Mouse (Mus musculus): ENCODE measurements around the gene Kiss1r. TPM values are rescaled to one million over a fixed set of nuclear protein-coding genes. Genes with fewer than 3 reads are reported as not detected.
"Not testable (repeated sequence)": the region's sequence is repeated elsewhere in the genome, so short reads cannot be mapped to it uniquely, and the experiment has no call there.

The Kiss1r gene
- polyA plus RNA-seq, 1 experiment from 2014 or later: 0.26 TPM

GRCm38 (mm10) chr10:79950661-79951060, 33.9 kb downstream of the Kiss1r start:
- no peaks in the 10 kb centered on the region for H3K27me3 ChIP-seq (ENCODE audit: control insufficient read depth, insufficient read depth, low read length)
- no peak overlapping the region for H3K4me2 ChIP-seq (replicated peaks; ENCODE audit: low read depth, low read length)
- 0 out of 2 replicates have a peak, but pooled peaks cover 6% of the 10 kb centered on the region for H3K36me3 ChIP-seq (ENCODE audit: control insufficient read depth, insufficient read depth, low read length)
- 84% methylated on average over 18 of the region's 18 CpGs for WGBS
- H3K27ac ChIP-seq (ENCODE audit: low read depth, low read length): no peak overlapping the region
- no peaks in the 10 kb centered on the region for H3K9me3 ChIP-seq (ENCODE audit: control insufficient read depth, low read length)
- no peak for DNase-seq (ENCODE audit: low spot score)
- H3K4me1 ChIP-seq (replicated peaks; ENCODE audit: control insufficient read depth, insufficient read depth, low read length): peaks cover 12% of the 10 kb centered on the region
- ATAC-seq (ENCODE audit: low FRiP score): no peak
- no peak overlapping the region for H3K4me3 ChIP-seq (ENCODE audit: low read depth, low read length)
- no peak overlapping the region for H3K9ac ChIP-seq (ENCODE audit: low read depth, low read length)

- DNase-seq (ENCODE audit: low spot score): no peak
- Histone ChIP-seq H3K4me3 (ENCODE audit: low read depth, low read length) (no peak overlapping the region), H3K9ac (ENCODE audit: low read depth, low read length) (no peak overlapping the region), H3K36me3 (ENCODE audit: control insufficient read depth, insufficient read depth, low read length) (0 out of 2 replicates have a peak, but pooled peaks cover 6% of the 10 kb centered on the region), H3K27me3 (ENCODE audit: control insufficient read depth, insufficient read depth, low read length) (no peaks in the 10 kb centered on the region), H3K4me1 (replicated peaks; ENCODE audit: control insufficient read depth, insufficient read depth, low read length) (no peaks in the 10 kb centered on the region), H3K4me2 (replicated peaks; ENCODE audit: low read depth, low read length) (no peak overlapping the region), H3K9me3 (ENCODE audit: control insufficient read depth, low read length) (no peaks in the 10 kb centered on the region), H3K27ac (ENCODE audit: low read depth, low read length) (no peak overlapping the region)
- WGBS: 86% methylated on average over 6 of the region's 6 CpGs
- no peak for ATAC-seq (ENCODE audit: low FRiP score)
These were observed 37.2 kb downstream of the Kiss1r start for GRCm38 (mm10) chr10:79953946-79954345.

GRCm38 (mm10) chr10:79955691-79956090, 38.9 kb downstream of the Kiss1r start:
- H3K9ac ChIP-seq (ENCODE audit: low read depth, low read length): no peak overlapping the region
- H3K4me3 ChIP-seq (ENCODE audit: low read depth, low read length): no peak overlapping the region
- H3K9me3 ChIP-seq (ENCODE audit: control insufficient read depth, low read length): no peaks in the 10 kb centered on the region
- peaks cover 2% of the 10 kb centered on the region; the same call in 1 of the 2 replicates for H3K4me1 ChIP-seq (replicated peaks; ENCODE audit: control insufficient read depth, insufficient read depth, low read length)
- no peaks in the 10 kb centered on the region for H3K27me3 ChIP-seq (ENCODE audit: control insufficient read depth, insufficient read depth, low read length)
- 77% methylated on average over 9 of the region's 9 CpGs for WGBS
- DNase-seq (ENCODE audit: low spot score): no peak
- ATAC-seq (ENCODE audit: low FRiP score): no peak
- H3K36me3 ChIP-seq (ENCODE audit: control insufficient read depth, insufficient read depth, low read length): 0 out of 2 replicates have a peak, but pooled peaks cover 6% of the 10 kb centered on the region
- no peak overlapping the region for H3K27ac ChIP-seq (ENCODE audit: low read depth, low read length)
- no peak overlapping the region for H3K4me2 ChIP-seq (replicated peaks; ENCODE audit: low read depth, low read length)

GRCm38 (mm10) chr10:79956643-79957154, 39.9 kb downstream of the Kiss1r start:
- Histone ChIP-seq H3K4me3 (ENCODE audit: low read depth, low read length) (no peak overlapping the region), H3K27me3 (ENCODE audit: control insufficient read depth, insufficient read depth, low read length) (no peaks in the 10 kb centered on the region), H3K27ac (ENCODE audit: low read depth, low read length) (no peak overlapping the region), H3K9me3 (ENCODE audit: control insufficient read depth, low read length) (no peaks in the 10 kb centered on the region), H3K36me3 (ENCODE audit: control insufficient read depth, insufficient read depth, low read length) (0 out of 2 replicates have a peak, but pooled peaks cover 4% of the 10 kb centered on the region), H3K9ac (ENCODE audit: low read depth, low read length) (no peak overlapping the region), H3K4me1 (replicated peaks; ENCODE audit: control insufficient read depth, insufficient read depth, low read length) (peaks cover 6% of the 10 kb centered on the region; the same call in 1 of the 2 replicates), H3K4me2 (replicated peaks; ENCODE audit: low read depth, low read length) (no peak overlapping the region)
- DNase-seq (ENCODE audit: low spot score): no peak
- WGBS: 19% methylated on average over 4 of the region's 4 CpGs
- no peak for ATAC-seq (ENCODE audit: low FRiP score)

GRCm38 (mm10) chr10:79958140-79958816, 41.5 kb downstream of the Kiss1r start:
- no peak overlapping the region for H3K4me2 ChIP-seq (replicated peaks; ENCODE audit: low read depth, low read length)
- peaks cover 6% of the 10 kb centered on the region; the same call in 1 of the 2 replicates for H3K4me1 ChIP-seq (replicated peaks; ENCODE audit: control insufficient read depth, insufficient read depth, low read length)
- H3K36me3 ChIP-seq (ENCODE audit: control insufficient read depth, insufficient read depth, low read length): peaks cover 6% of the 10 kb centered on the region; the same call in 1 of the 2 replicates
- peak; percentile 80 for DNase-seq (ENCODE audit: low spot score)
- no peak for ATAC-seq (ENCODE audit: low FRiP score)
- H3K9me3 ChIP-seq (ENCODE audit: control insufficient read depth, low read length): no peaks in the 10 kb centered on the region
- H3K4me3 ChIP-seq (ENCODE audit: low read depth, low read length): no peak overlapping the region
- WGBS: 12% methylated on average over 21 of the region's 21 CpGs
- H3K9ac ChIP-seq (ENCODE audit: low read depth, low read length): no peak overlapping the region
- no peak overlapping the region for H3K27ac ChIP-seq (ENCODE audit: low read depth, low read length)
- no peaks in the 10 kb centered on the region for H3K27me3 ChIP-seq (ENCODE audit: control insufficient read depth, insufficient read depth, low read length)

GRCm38 (mm10) chr10:79959412-79959811, 42.6 kb downstream of the Kiss1r start:
- H3K9me3 ChIP-seq (ENCODE audit: control insufficient read depth, low read length); H3K4me3 ChIP-seq (ENCODE audit: low read depth, low read length); H3K9ac ChIP-seq (ENCODE audit: low read depth, low read length); H3K27me3 ChIP-seq (ENCODE audit: control insufficient read depth, insufficient read depth, low read length); H3K27ac ChIP-seq (ENCODE audit: low read depth, low read length); DNase-seq (ENCODE audit: low spot score); H3K4me1 ChIP-seq (replicated peaks; ENCODE audit: control insufficient read depth, insufficient read depth, low read length); H3K4me2 ChIP-seq (replicated peaks; ENCODE audit: low read depth, low read length); H3K36me3 ChIP-seq (ENCODE audit: control insufficient read depth, insufficient read depth, low read length): not testable (repeated sequence)
- peak; percentile 52; the same call in 1 of the 2 replicates for ATAC-seq (ENCODE audit: low FRiP score)
- 38% methylated on average over 9 of the region's 10 CpGs for WGBS

GRCm38 (mm10) chr10:79959847-79960601, 43.3 kb downstream of the Kiss1r start, which contains the start of gene Wdr18:
TSS of gene Wdr18 (plus strand) at chr10:79960152.
- H3K4me3 ChIP-seq (ENCODE audit: low read depth, low read length): peak within 1 kb of the TSS; percentile 98
- peak; percentile 96 for ATAC-seq (ENCODE audit: low FRiP score)
- peak; percentile 100 for DNase-seq (ENCODE audit: low spot score)
- H3K36me3 ChIP-seq (ENCODE audit: control insufficient read depth, insufficient read depth, low read length): peaks cover 9% of the 10 kb centered on the region; the same call in 1 of the 2 replicates
- H3K9ac ChIP-seq (ENCODE audit: low read depth, low read length): peak within 1 kb of the TSS; percentile 79
- H3K9me3 ChIP-seq (ENCODE audit: control insufficient read depth, low read length): no peaks in the 10 kb centered on the region
- H3K4me1 ChIP-seq (replicated peaks; ENCODE audit: control insufficient read depth, insufficient read depth, low read length): peaks cover 6% of the 10 kb centered on the region; the same call in 1 of the 2 replicates
- H3K27me3 ChIP-seq (ENCODE audit: control insufficient read depth, insufficient read depth, low read length): no peaks in the 10 kb centered on the region
- peak within 1 kb of the TSS; percentile 62; the same call in 1 of the 2 replicates for H3K27ac ChIP-seq (ENCODE audit: low read depth, low read length)
- WGBS: 1% methylated on average over 61 of the region's 61 CpGs
- peak within 1 kb of the TSS; percentile 81 for H3K4me2 ChIP-seq (replicated peaks; ENCODE audit: low read depth, low read length)

GRCm38 (mm10) chr10:79960671-79961294, 44.0 kb downstream of the Kiss1r start:
- DNase-seq (ENCODE audit: low spot score) (no peak), ATAC-seq (ENCODE audit: low FRiP score) (no peak)
- Histone ChIP-seq H3K9me3 (ENCODE audit: control insufficient read depth, low read length) (no peaks in the 10 kb centered on the region), H3K27me3 (ENCODE audit: control insufficient read depth, insufficient read depth, low read length) (no peaks in the 10 kb centered on the region), H3K4me1 (replicated peaks; ENCODE audit: control insufficient read depth, insufficient read depth, low read length) (peaks cover 6% of the 10 kb centered on the region; the same call in 1 of the 2 replicates), H3K27ac (ENCODE audit: low read depth, low read length) (no peak overlapping the region), H3K4me2 (replicated peaks; ENCODE audit: low read depth, low read length) (peak overlapping the region; percentile 81), H3K9ac (ENCODE audit: low read depth, low read length) (peak overlapping the region; percentile 79), H3K36me3 (ENCODE audit: control insufficient read depth, insufficient read depth, low read length) (peaks cover 11% of the 10 kb centered on the region), H3K4me3 (ENCODE audit: low read depth, low read length) (peak overlapping the region; percentile 98)
- WGBS: 16% methylated on average over 10 of the region's 10 CpGs
